Mouse (Mus musculus) E14TG2a.4 (cell line): ENCODE data around the gene Nr1d1.

ENCODE experiments used
- CTCF ChIP-seq: conservative IDR thresholded peaks from 2 replicates; pipeline ENCODE4 v1.5.1; 2014; ENCODE audit warnings: low read length
- NANOG ChIP-seq: IDR thresholded peaks from 2 replicates; pipeline ENCODE4 v1.6.1; 2014; ENCODE audit warnings: borderline replicate concordance, low read length, mixed read lengths

DNA sequence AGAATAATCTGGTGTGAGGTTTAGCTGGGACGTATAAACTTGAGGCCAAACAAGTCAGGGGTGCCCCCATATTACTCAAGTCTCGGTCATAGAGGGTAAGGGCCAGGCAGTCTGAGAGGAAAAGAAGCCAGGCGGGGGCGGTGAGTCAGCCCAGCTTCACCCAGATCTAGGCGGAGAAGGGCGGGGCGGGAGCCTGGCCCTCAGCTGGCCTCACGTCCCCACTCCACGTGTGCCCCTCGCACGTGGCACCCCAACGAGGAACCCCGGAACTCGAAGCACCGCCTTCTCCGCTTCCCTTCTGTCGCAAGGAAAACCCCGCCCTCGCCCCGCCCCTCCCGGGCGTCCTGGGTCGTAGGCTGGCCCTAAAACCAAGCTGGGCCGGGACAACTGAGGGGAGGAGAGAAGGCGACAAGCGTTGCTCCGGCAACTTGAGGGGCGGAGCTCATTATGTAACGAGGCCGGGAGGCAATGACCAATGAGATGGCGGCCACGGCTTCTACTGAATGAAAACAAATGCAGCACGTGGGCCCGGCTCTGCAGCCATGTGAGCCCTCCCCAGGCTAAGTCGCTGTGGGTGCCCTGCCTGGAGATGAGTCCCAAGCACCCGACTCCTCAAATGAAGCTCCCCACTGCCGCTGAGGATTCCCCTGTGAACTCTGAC is 1.4 kb downstream of the Nr1d1 start:
- TF ChIP-seq CTCF (no peak), NANOG (no peak)
